Mouse (Mus musculus) liver, embryonic 14.5 days (tissue): Measurements from ENCODE around the gene Entpd2. TPM values are rescaled to one million over a fixed set of nuclear protein-coding genes. Genes with fewer than 3 reads are reported as not detected.

ENCODE experiments used
- ATAC-seq: fragments of 200-750 bp; cut with Nextera tagmentation; 2 replicates; pipeline ENCODE4 v1.8.0; 2017; ENCODE audit warnings: moderate number of reproducible peaks, mild to moderate bottlenecking, moderate library complexity; ENCODE audit not compliant: insufficient read depth
- DNase-seq, 3 experiments: peaks; one replicate each; pipeline ENCODE4 v3.0.0-alpha.2; 2012 to 2013; ENCODE audit warnings: low read depth in 3 of 3, low spot score in 3 of 3
- H3K27ac ChIP-seq: fragments of 300-500 bp; sonication (generic); 2 replicates; pipeline ENCODE4 v1.5.1; 2014; ENCODE audit warnings: moderate library complexity, mild to moderate bottlenecking, control low read depth, inconsistent platforms
- H3K27me3 ChIP-seq: fragments of 300-500 bp; sonication (generic); 2 replicates; pipeline ENCODE4 v1.6.1; 2014; ENCODE audit warnings: mild to moderate bottlenecking, low read length, moderate library complexity; ENCODE audit not compliant: control insufficient read depth, insufficient read depth
- H3K36me3 ChIP-seq: fragments of 300-500 bp; sonication (generic); replicated peaks from 2 replicates; pipeline ENCODE4 v1.6.1; 2014; ENCODE audit warnings: low read depth; ENCODE audit not compliant: control insufficient read depth, insufficient read depth
- H3K4me1 ChIP-seq, 2 experiments: fragments of 200-500 bp in 1 of 2; fragments of 300-500 bp in 1 of 2; sonication (generic) in 1 of 2; replicated peaks; 2 replicates each; pipeline ENCODE4 v1.6.1; 2012 to 2014; ENCODE audit warnings: antibody characterized with exemption in 1 of 2, inconsistent platforms in 1 of 2, low read length in 1 of 2; ENCODE audit not compliant: control insufficient read depth in 2 of 2, insufficient read depth in 2 of 2
- H3K4me2 ChIP-seq: fragments of 300-500 bp; sonication (generic); 2 replicates; pipeline ENCODE4 v1.6.1; 2014; ENCODE audit warnings: low read depth, mild to moderate bottlenecking, control low read depth, moderate library complexity
- H3K4me3 ChIP-seq, 2 experiments: fragments of 200-500 bp in 1 of 2; fragments of 300-500 bp in 1 of 2; sonication (generic) in 1 of 2; 2 replicates each; pipeline ENCODE4 v1.5.1; 2012 to 2014; ENCODE audit warnings: low read depth in 2 of 2, low read length in 2 of 2, mild to moderate bottlenecking in 2 of 2, control low read depth in 1 of 2, inconsistent platforms in 1 of 2, moderate library complexity in 1 of 2; ENCODE audit not compliant: insufficient read depth in 1 of 2
- H3K9ac ChIP-seq: fragments of 300-500 bp; sonication (generic); replicated peaks from 2 replicates; pipeline ENCODE4 v1.6.1; 2014; ENCODE audit warnings: mild to moderate bottlenecking, control low read depth, moderate library complexity
- H3K9me3 ChIP-seq: fragments of 300-500 bp; sonication (generic); 2 replicates; pipeline ENCODE4 v1.6.1; 2016; ENCODE audit warnings: low read length, mixed read lengths; ENCODE audit not compliant: control insufficient read depth
- CTCF ChIP-seq: IDR thresholded peaks from 2 replicates; pipeline ENCODE4 v1.5.1; 2016; ENCODE audit warnings: antibody characterized with exemption, low read depth, control low read depth
- EP300 ChIP-seq: IDR thresholded peaks from 2 replicates; pipeline ENCODE4 v1.6.1; 2016; ENCODE audit warnings: antibody characterized with exemption, low read depth
- WGBS: fragments of 180-500 bp; shearing (Covaris S2); extraction: QIAGEN DNeasy Blood & Tissue Kit; methylation state at CpG from one replicate; pipeline ENCODE4 v1.1.7; 2014; ENCODE audit not compliant: insufficient replicate concordance; 5-methylcytosine and 5-hydroxymethylcytosine counted together
- polyA plus RNA-seq, 2 experiments: library from polyadenylated mRNA; depleted of rRNA in 1 of 2; stranded (reverse) in 1 of 2; unstranded in 1 of 2; fragments of >200 nt; fragmentation: Nextera tagmentation in 1 of 2; extraction: Ambion mirVana in 1 of 2; gene quantifications; 2 replicates each; pipeline versions ENCODE4 v1.2.1 to v1.2.3; 2012 to 2014

The Entpd2 gene
- polyA plus RNA-seq, 2 experiments: 0.30 TPM; not detected in 1

DNA sequence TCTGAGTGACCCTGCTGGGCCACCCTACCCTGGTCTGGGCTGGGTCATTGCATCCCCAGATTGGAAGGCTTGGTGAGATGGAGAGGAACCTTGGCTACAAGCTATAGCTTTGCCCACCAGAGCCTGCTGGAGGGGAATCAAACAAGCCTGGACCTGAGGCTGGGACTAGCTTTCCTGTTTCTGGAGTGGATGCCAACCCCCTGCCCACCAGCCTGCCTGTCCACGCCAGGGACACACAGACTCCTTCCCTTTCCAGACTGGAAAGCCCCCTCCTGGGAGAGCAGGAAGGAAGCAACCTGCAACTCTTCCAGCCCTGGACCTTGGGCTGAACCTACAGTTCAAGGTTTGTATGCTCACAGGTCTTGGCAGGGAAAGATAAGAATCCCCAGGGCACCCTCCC is 28.0 kb downstream of the Entpd2 start:
- Histone ChIP-seq H3K9me3 (no peaks in the 10 kb centered on the region), H3K4me2 (no peak overlapping the region), H3K27ac (no peak overlapping the region), H3K27me3 (no peaks in the 10 kb centered on the region), H3K4me3 (no peak overlapping the region), H3K9ac (no peak overlapping the region), H3K4me1 (no peaks in the 10 kb centered on the region), H3K36me3 (no peaks in the 10 kb centered on the region)
- 40% methylated on average over 1 of the region's 1 CpGs for WGBS
- no peak for ATAC-seq
- TF ChIP-seq EP300: no peak
- TF ChIP-seq CTCF: no peak
- DNase-seq: no peak

DNA sequence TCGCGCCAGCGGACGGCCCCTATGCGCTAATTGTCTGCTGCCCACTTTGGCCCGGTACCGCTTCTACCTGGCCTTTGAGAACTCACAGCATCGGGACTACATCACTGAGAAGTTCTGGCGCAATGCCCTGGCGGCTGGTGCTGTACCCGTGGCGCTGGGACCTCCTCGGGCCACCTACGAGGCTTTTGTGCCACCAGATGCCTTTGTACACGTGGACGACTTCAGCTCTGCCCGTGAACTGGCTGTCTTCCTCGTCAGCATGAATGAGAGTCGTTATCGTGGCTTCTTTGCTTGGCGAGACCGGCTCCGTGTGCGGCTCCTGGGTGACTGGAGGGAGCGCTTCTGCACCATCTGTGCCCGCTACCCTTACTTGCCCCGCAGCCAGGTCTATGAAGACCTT is 29.8 kb downstream of the Entpd2 start:
- 63% methylated on average over 27 of the region's 27 CpGs for WGBS
- ATAC-seq (no peak), DNase-seq (no peak)
- H3K36me3 ChIP-seq: no peaks in the 10 kb centered on the region
- H3K4me1 ChIP-seq: no peaks in the 10 kb centered on the region
- H3K27me3 ChIP-seq: peaks cover 7% of the 10 kb centered on the region
- no peak overlapping the region for H3K4me2 ChIP-seq
- no peaks in the 10 kb centered on the region for H3K9me3 ChIP-seq
- no peak overlapping the region for H3K9ac ChIP-seq
- no peak overlapping the region for H3K4me3 ChIP-seq
- H3K27ac ChIP-seq: no peak overlapping the region
- TF ChIP-seq EP300 (no peak), CTCF (no peak)

DNA sequence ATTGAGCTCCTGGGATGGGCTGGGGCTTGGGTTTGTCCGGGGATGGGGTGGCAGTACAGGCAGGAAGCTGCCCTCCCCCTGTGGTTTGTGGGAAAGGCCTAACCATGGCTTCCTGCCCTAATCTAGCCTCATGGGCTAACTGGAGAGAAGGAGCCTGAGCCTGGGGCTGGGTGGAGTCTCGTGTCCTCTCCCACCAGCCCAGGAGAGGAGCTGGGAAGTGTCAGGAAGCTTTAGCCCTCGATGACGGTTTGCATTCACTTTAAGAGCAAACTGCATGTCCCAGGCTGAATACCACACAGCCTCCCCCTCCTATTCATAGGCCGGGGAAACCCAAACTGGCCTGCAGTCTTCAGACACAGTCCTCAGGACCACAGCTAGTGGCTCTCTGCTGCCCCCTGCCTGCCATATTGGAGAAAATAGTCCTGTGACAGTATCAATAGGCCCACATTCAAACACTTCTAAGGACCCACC is 31.1 kb downstream of the Entpd2 start:
- peaks cover 7% of the 10 kb centered on the region for H3K27me3 ChIP-seq
- ATAC-seq (no peak), DNase-seq (peak; percentile 50 to 59 (median 56))
- H3K4me2 ChIP-seq: no peak overlapping the region
- no peak overlapping the region for H3K4me3 ChIP-seq
- H3K4me1 ChIP-seq: no peaks in the 10 kb centered on the region
- WGBS: 8% methylated on average over 5 of the region's 5 CpGs
- no peak overlapping the region for H3K27ac ChIP-seq
- H3K9ac ChIP-seq: no peak overlapping the region
- H3K36me3 ChIP-seq: no peaks in the 10 kb centered on the region
- TF ChIP-seq CTCF (peak; percentile 95), EP300 (no peak)
- H3K9me3 ChIP-seq: no peaks in the 10 kb centered on the region

DNA sequence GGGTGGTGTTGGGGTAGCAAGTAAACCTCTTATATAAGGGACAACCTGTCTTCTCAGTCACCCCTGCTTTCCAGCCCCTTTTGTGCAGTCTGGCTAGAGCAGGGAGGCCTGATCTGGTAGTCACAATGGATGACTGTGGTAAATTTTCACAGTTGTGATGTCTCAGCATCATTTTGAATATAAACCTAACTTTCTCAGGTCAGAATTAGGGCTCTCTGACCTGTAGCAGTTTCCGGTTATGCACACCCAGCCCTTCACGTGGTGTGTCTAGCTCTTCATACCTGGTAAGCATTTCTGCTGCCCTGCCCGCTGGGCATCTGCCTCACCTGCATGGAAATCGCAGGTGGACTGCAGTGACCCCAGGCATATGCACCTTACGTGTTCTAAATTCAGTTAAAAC is 31.6 kb downstream of the Entpd2 start:
- Histone ChIP-seq H3K9me3 (no peaks in the 10 kb centered on the region), H3K27me3 (peaks cover 7% of the 10 kb centered on the region), H3K4me2 (no peak overlapping the region), H3K4me3 (no peak overlapping the region), H3K36me3 (no peaks in the 10 kb centered on the region), H3K9ac (no peak overlapping the region), H3K27ac (no peak overlapping the region), H3K4me1 (no peaks in the 10 kb centered on the region)
- WGBS: 77% methylated on average over 5 of the region's 5 CpGs
- ATAC-seq (no peak), DNase-seq (no peak)
- TF ChIP-seq CTCF (no peak), EP300 (no peak)

DNA sequence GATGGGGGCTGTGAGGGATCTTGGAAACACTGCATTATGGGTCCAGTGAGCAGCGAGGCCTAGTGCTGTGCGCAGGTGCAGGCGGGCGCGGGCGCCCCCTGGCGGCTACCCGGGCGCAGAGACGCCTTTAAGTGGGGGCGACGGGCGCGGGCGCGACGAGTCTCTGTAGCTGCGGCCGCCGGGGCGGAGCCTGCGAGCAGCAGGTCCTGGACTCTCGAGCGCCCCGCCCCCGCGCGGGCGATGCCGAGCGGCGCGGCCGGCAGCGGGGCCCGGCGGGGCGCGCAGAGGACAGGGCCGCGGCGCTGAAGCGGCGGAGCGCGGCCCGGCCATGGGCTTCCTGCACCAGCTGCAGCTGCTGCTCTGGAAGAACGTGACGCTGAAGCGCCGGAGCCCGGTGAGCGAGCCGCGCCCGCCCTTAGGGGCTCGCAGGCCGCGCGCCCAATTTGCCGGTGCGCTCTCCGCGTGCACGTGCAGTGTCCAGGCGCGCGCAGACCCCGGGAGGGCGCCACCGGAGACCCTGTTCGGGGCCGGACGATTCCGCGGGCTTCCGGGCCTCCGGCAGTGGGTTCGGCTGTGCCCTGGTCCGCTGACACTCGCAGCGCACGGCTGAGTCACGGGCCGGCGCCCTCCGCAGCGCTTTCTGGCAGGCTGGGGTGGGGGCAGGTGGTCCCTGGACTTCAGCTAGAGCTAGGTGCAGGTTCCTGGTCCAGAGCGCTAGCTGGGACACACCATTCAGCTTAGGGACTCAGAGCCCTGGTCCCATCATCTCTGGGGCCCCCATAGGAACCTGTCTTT is 33.0 kb downstream of the Entpd2 start, which contains the start of gene Abca2:
TSS of gene Abca2 (plus strand) at position 262 of the 795 bp plus-strand sequence.
- H3K27me3 ChIP-seq: peaks cover 7% of the 10 kb centered on the region
- WGBS: under 1% methylated on average over 88 of the region's 89 CpGs
- ATAC-seq: peak; percentile 85
- peak within 1 kb of the TSS; percentile 44 for H3K9ac ChIP-seq
- H3K9me3 ChIP-seq: no peaks in the 10 kb centered on the region
- no peaks in the 10 kb centered on the region for H3K4me1 ChIP-seq
- no peak within 1 kb of the TSS for H3K27ac ChIP-seq
- peak within 1 kb of the TSS; percentile 58 to 68 for H3K4me3 ChIP-seq
- no peak for TF ChIP-seq EP300
- peak; percentile 87 for TF ChIP-seq CTCF
- no peaks in the 10 kb centered on the region for H3K36me3 ChIP-seq
- peak; percentile 75 to 80 (median 77) for DNase-seq
- peak within 1 kb of the TSS; percentile 93 for H3K4me2 ChIP-seq
